Mouse (Mus musculus) ovary, adult 18-20 months (tissue): ENCODE results near the gene Commd9.

ENCODE experiments used
- DNase-seq: peaks from one replicate; pipeline ENCODE4 v3.0.0; 2022; ENCODE audit warnings: low spot score, mixed read lengths

Commd9 gene

DNA sequence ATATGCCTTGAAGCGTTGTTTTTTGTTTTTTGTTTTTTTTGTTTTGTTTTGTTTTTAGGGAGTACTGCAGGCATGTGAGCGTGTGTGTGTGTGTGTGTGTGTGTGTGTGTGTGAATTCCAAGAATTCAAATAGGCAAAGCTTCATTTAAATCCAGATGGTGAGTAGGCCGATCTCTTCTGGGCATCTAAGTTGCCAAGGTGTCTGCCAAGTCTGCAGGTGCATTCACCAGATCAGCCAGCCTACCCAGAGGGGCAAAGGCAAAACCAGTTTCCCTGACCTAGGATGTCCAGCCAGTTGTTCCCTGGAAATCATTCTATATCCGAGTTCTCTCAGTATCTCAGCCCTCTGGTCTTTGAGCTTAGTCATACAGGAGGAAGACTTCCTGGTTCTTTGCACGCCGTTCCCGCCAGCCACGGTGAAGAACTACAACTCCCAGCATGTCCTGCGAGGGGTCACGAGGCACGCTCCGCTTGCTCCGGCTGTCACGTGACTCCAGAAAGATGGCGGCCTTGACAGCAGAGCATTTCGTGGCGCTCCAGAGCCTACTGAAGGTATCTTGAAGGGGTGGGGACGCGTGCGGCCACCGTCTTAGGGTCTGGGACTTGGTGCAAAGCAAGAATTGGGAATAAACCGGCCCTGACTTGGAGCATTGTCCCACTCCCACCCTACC, at the start of gene Commd9:
TSS of gene Commd9 (plus strand) at position 480 of the 671 bp plus-strand sequence.
- DNase-seq, result peak; percentile 92

- no peak for DNase-seq
Observed at GRCm38 (mm10) chr2:101842756-101843155, 43.3 kb upstream of the Commd9 start.

DNA sequence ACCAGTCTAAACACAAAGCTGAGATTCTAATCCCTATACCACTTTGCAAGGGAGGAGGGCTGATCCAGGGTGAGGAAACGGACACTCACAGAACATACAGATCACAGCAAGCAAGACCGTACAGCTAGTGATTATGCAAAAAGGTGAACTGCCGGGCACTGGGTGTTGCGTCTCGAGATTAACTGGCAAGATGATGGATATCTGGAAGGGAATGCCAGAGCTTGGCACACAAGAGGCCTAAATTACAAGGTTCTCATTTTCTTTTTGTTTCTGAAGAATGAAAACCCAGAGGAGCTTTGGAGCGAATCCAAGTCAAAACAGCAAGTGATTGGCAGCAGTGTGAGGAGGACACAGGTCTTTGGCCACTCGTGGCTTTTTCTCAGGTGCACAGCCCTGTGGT, 31.3 kb upstream of the Commd9 start:
- no peak for DNase-seq

GRCm38 (mm10) chr2:101856174-101856573, 29.9 kb upstream of the Commd9 start:
- DNase-seq, result no peak

GRCm38 (mm10) chr2:101860920-101861485, 25.0 kb upstream of the Commd9 start:
- DNase-seq, result no peak

- peak; percentile 50 for DNase-seq
Observed at GRCm38 (mm10) chr2:101862219-101863123, 23.6 kb upstream of the Commd9 start.

DNA sequence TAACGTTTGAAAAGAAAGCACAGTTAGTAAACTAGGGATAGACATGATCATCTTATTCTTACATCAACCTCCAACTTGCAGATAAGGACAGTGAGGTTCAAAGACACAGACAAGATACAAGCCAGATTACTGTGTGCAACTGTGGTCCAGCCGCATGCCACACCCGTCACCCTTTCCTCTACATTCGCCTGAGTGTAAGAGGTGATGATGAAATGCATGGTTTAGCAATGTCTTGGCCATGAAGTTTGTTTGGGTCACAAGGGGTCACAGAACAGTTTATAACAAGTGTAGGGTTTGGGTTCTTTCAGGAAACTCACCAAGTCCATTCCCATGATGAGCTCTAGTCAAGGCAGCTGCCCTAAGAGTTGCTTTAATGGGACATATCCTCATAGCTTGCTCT, 17.4 kb upstream of the Commd9 start:
- DNase-seq, result no peak

- no peak for DNase-seq
Observed at GRCm38 (mm10) chr2:101871179-101871578, 14.9 kb upstream of the Commd9 start.

GRCm38 (mm10) chr2:101881471-101882162, 4.4 kb upstream of the Commd9 start:
- DNase-seq, result no peak

DNA sequence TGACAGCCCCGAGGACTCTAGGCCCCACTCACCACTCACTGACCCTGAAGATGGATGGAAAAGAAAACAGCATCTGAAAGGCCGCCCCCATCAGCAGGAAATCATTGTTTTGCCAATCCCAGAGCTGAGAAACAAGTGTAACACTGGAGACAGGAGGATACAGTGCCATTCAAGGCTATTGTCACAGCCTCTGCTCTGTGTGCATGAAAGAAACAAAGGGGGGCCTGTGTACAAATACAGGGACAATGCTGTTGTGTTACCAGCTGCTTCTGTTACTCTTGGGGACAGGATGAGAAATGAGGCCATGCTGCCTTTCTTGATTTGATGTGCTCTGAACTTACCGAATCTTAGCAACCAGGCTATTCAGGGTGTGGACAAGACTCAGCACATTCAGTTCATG, 3.0 kb upstream of the Commd9 start, which contains the start of gene Prr5l:
TSS of gene Prr5l (minus strand) at position 30 of the 400 bp plus-strand sequence.
- no peak for DNase-seq

GRCm38 (mm10) chr2:101884286-101884685, 1.8 kb upstream of the Commd9 start:
- peak; percentile 50 for DNase-seq

- no peak for DNase-seq
Observed at GRCm38 (mm10) chr2:101888886-101889285, 2.8 kb downstream of the Commd9 start.

DNA sequence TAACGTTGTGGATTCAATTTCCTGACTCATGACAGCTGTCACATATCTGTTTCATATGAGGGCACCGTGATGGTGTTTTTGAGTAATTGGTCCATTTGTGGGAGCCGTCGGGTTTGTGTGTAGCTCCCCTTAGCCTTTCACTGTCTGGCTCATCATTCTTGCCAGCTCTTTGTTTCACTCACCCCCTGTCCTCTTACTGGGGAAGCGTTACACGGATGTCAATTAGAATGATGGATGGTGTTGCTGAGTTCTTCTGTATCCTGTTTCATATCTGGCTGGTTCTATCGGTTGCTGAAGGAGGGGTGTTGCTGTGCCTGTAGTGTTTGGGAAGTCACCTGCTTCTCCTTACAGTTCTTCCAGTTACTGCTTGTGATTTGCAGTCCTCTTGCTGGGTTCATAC, 5.1 kb downstream of the Commd9 start:
- no peak for DNase-seq

- no peak for DNase-seq
Observed at GRCm38 (mm10) chr2:101894126-101894525, 8.1 kb downstream of the Commd9 start.

- no peak for DNase-seq
Observed at GRCm38 (mm10) chr2:101896425-101897204, 10.6 kb downstream of the Commd9 start.

DNA sequence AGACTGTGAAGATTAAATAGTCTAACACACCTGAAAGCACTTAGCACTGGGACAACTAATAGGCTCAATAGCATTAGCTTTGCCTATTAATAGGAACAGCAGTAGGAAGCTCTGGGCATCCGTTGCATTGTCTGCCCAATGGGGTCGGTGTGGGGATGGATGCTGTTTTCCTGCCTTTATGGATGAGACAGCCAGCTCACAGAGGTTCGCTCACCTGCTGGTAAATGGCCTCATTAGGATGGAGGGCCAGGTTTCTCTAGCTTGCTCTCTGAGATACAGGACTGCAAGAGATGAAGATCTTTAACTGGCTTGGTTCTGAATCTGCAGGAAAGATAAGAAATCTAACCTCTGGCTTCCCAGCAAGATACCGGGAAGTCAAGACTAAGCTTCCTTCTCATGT, 16.1 kb downstream of the Commd9 start:
- DNase-seq, result no peak

- DNase-seq, result peak; percentile 37
Observed at GRCm38 (mm10) chr2:101905534-101906378, 19.7 kb downstream of the Commd9 start.

- DNase-seq, result no peak
Observed at GRCm38 (mm10) chr2:101906379-101906690, 20.3 kb downstream of the Commd9 start.

- DNase-seq, result no peak
Observed at GRCm38 (mm10) chr2:101907386-101908022, 21.5 kb downstream of the Commd9 start.

DNA sequence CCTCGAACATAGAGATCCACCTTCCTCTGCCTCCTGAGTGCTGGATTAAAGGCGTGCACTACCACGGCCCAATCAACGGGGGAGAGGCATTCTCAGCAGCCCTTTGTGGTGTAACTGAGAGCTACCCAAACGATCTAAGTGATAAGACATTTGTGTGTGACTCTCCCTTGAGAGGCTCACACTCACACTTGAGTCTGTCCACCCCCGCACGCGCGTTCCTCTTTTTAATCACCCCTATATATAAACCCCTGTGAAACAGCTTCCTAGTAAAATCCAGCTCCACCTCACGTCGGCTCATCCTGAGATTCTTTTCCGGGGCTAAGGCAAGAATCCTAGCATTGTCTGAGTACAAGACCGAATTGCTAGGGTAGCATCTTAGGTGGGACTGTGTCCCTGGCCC, 22.7 kb downstream of the Commd9 start:
- no peak for DNase-seq
